Mouse (Mus musculus) neutrophil, adult 83 days (primary cell): Measurements from ENCODE around the gene Resf1. TPM values are rescaled to one million over a fixed set of nuclear protein-coding genes. Genes with fewer than 3 reads are reported as not detected.

Source experiments
- total RNA-seq, 2 experiments: library from RNA; stranded (reverse); gene quantifications; one replicate each; pipeline ENCODE4 v1.2.4; 2023

Resf1 gene
- total RNA-seq, result 100 to 1,000 TPM; 102 to 143 TPM

DNA sequence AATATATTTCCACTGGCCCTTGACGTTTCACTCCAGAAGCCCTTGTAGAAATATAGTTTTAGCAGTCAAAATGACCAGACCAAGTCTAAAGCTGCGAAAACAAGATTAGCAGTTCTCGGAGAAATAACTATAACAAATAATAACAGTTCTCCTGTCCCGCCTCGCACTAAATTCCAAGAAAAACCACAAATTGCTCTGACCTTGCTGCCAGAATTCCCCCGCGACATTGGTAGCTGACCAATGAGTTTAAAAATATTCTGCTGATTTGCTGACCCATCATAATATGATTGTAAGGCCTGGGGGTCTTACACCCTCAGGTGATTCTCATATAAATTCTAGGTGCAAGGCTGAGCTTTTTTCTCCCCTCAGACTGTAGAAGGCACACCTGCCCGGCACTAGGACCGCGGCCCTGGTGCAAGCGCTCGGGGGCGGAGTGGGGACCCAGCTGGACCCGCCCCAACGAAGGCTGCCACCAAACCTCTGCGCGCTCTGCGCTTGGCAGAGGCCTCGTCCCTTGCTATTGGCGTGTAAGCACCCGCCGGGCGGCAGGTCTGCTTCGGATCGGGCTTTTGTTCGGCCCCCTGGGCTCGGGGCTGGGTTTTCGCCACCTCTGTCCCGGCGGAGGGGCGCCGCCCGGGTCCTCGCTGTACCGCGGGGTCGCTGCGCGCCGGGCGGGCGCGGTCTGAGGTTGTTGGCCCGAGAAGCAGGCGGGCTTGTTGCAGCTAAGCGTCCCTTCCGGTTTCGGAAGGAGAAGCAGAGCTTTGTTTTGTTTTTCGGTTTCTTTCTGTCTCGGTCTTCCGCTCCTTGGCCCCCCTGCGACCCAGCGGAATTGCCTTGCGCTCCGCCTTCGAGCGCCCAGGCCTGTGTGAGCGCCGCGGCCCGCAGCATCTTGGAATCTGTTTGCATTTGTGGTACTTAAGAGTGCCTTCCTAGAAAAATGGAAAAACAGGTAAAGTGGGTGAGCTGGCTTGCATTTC is at the start of gene Resf1:
Gene Resf1, plus strand, starts transcription at position 459 of the 977 bp plus-strand sequence.

Other genes with a start within 250 kb of the Resf1 start
- gene Dennd5b, start 207.7 kb upstream of the Resf1 start, total RNA-seq, result 1 to 10 TPM in 1 of 2 experiments, under 1 TPM in 1; 0.57 to 1.2 TPM
- not detected for gene Gm10203, start 179.2 kb upstream of the Resf1 start, total RNA-seq
- gene Etfbkmt, start 169.6 kb upstream of the Resf1 start, total RNA-seq, result 1 to 10 TPM; 1.8 to 2.6 TPM
- 10 to 100 TPM; 51.3 to 53.9 TPM for gene Amn1, start 120.7 kb upstream of the Resf1 start, total RNA-seq
- gene Bicd1, start 99.5 kb downstream of the Resf1 start, total RNA-seq, result 1 to 10 TPM in 1 of 2 experiments, under 1 TPM in 1; 0.64 to 1.2 TPM